Mouse (Mus musculus) spleen, adult 2 months (tissue): ENCODE data around the gene Asf1b.

ENCODE experiments used
- CTCF ChIP-seq: fragments of 200-500 bp; IDR thresholded peaks from 2 replicates; pipeline ENCODE4 v1.5.1; 2011; ENCODE audit warnings: mild to moderate bottlenecking, inconsistent platforms; ENCODE audit not compliant: insufficient read depth, insufficient read length, insufficient replicate concordance; ENCODE audit errors: extremely low read depth
- POLR2A ChIP-seq: fragments of 200-500 bp; IDR thresholded peaks from 2 replicates; pipeline ENCODE4 v1.6.1; 2011; ENCODE audit warnings: low read depth, low read length, inconsistent platforms

GRCm38 (mm10) chr8:83964015-83964765 is 8.9 kb downstream of the Asf1b start:
- TF ChIP-seq CTCF (no peak), POLR2A (no peak)
